Mouse (Mus musculus) liver, embryonic 16.5 days (tissue): ENCODE measurements around the gene Cxcl9. TPM values are rescaled to one million over a fixed set of nuclear protein-coding genes. Genes with fewer than 3 reads are reported as not detected.

ENCODE experiments used
- ATAC-seq: fragments of 200-750 bp; cut with Nextera tagmentation; 2 replicates; pipeline ENCODE4 v1.8.0; 2017; ENCODE audit warnings: low read depth, mild to moderate bottlenecking, moderate number of reproducible peaks, moderate library complexity
- H3K27ac ChIP-seq: fragments of 300-500 bp; sonication (generic); 2 replicates; pipeline ENCODE4 v1.5.1; 2014; ENCODE audit warnings: mild to moderate bottlenecking, low read length
- H3K27me3 ChIP-seq: fragments of 300-500 bp; sonication (generic); 2 replicates; pipeline ENCODE4 v1.6.1; 2014; ENCODE audit warnings: low read depth, low read length, mixed read lengths; ENCODE audit not compliant: control insufficient read depth, insufficient read depth
- H3K36me3 ChIP-seq: fragments of 300-500 bp; sonication (generic); 2 replicates; pipeline ENCODE4 v1.6.1; 2014; ENCODE audit warnings: mild to moderate bottlenecking; ENCODE audit not compliant: control insufficient read depth, insufficient read depth
- H3K4me1 ChIP-seq: fragments of 300-500 bp; sonication (generic); 2 replicates; pipeline ENCODE4 v1.6.1; 2014; ENCODE audit warnings: low read depth, low read length, mixed read lengths; ENCODE audit not compliant: control insufficient read depth
- H3K4me2 ChIP-seq: fragments of 300-500 bp; sonication (generic); 2 replicates; pipeline ENCODE4 v1.6.1; 2014; ENCODE audit warnings: low read depth, low read length, mixed read lengths
- H3K4me3 ChIP-seq: fragments of 300-500 bp; sonication (generic); 2 replicates; pipeline ENCODE4 v1.5.1; 2014; ENCODE audit warnings: low read depth, mild to moderate bottlenecking, low read length
- H3K9ac ChIP-seq: fragments of 300-500 bp; sonication (generic); 2 replicates; pipeline ENCODE4 v1.6.1; 2014; ENCODE audit warnings: low read depth, low read length
- H3K9me3 ChIP-seq: fragments of 300-500 bp; sonication (generic); replicated peaks from 2 replicates; pipeline ENCODE4 v1.6.1; 2016; ENCODE audit warnings: low read length; ENCODE audit not compliant: control insufficient read depth
- WGBS: fragments of 180-500 bp; shearing (Covaris S2); extraction: QIAGEN DNeasy Blood & Tissue Kit; methylation state at CpG from one replicate; pipeline ENCODE4 v1.1.7; 2014; ENCODE audit not compliant: insufficient replicate concordance; 5-methylcytosine and 5-hydroxymethylcytosine counted together
- polyA plus RNA-seq: library from polyadenylated mRNA; unstranded; fragments of >200 nt; fragmentation: Nextera tagmentation; extraction: Ambion mirVana; gene quantifications from 2 replicates; pipeline ENCODE4 v1.2.1, GENCODE M21; 2015

The Cxcl9 gene
- polyA plus RNA-seq, 1 experiment from 2014 or later, result 0.20 TPM

DNA sequence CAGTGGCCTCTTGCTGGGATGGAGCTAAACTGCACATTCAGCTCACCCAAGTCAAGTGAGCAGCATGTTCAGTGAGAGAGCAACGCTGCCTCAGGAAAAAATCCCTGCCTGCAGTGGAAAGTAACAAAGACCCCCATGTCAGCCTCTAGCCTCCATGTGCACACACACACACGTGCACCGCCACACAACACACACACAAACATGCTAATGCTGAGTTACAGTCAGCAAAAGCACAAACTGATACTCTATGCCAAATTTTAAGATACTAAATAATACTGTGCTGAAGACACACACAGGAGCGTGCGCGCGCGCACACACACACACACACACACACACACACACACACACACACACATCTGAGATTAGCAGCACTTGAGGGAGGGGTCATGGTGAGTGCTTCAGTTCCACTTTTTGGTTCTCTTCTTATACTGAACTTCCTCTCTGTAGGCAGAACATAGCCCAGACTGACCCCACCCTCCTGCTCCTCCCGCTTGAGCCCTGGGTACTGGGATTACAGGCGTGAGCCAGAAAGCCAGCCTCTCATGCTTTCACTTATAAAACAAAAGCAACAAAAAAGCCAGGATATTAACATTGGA is 48.8 kb downstream of the Cxcl9 start:
- H3K27me3 ChIP-seq, result peaks cover 14% of the 10 kb centered on the region; the same call in 1 of the 2 replicates
- H3K27ac ChIP-seq, result no peak overlapping the region
- 26% methylated on average over 10 of the region's 10 CpGs for WGBS
- no peak overlapping the region for H3K4me3 ChIP-seq
- H3K36me3 ChIP-seq, result no peaks in the 10 kb centered on the region
- peaks cover 27% of the 10 kb centered on the region for H3K4me1 ChIP-seq
- H3K9ac ChIP-seq, result no peak overlapping the region
- no peak overlapping the region for H3K4me2 ChIP-seq
- H3K9me3 ChIP-seq, result no peaks in the 10 kb centered on the region
- ATAC-seq, result peak; percentile 17; the same call in 1 of the 2 replicates

DNA sequence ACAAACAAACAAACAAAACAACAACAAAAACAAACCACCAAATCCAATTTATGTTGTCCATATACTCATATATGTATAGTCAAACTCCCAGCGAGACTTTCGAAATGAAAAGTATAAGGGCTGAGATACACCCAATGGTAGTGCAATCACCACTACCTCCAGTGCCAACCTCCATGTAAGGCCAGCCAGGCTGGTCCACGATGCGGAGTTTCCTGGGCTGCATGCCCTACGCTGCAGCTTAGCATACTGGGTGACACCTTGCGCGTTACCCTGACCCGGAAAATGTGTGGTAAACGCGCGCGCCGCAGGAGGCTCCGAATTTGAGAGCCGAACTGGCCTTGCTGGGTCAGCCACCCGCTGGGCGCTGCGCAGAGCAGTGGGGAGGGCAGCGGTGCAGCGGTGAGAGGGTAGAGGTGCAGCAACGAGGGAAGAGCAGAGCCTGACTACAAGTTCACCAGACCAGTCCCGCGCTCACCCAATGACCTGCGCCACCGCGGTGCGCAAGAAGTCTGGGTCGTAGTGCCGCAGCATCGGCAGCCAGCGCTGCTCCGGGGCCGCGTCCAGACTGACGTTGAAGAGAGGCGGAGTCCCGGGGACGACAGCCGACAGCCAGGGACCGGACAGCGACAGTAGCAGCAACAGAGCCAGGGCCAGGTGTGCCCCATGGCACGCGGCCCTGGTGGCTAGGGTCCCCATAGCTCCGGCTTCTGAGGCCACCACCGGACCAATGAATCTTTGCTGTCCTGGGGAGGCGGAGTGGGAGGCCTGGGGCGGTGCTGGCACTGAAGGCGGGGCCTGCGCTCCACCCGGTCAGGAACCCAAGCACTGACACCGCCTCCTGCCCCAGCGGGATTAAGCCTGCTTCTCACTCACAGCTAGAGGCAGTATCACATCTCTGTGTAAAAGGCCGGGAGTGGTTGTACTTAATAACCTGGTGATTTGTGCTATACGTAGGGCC is 50.2 kb downstream of the Cxcl9 start, which contains the start of gene Naaa:
Gene Naaa, minus strand, starts transcription at position 734 of the 958 bp plus-strand sequence.
- H3K4me3 ChIP-seq, result peak within 1 kb of the TSS; percentile 75
- H3K27me3 ChIP-seq, result peaks cover 14% of the 10 kb centered on the region; the same call in 1 of the 2 replicates
- peak within 1 kb of the TSS; percentile 85 for H3K4me2 ChIP-seq
- no peaks in the 10 kb centered on the region for H3K36me3 ChIP-seq
- peak within 1 kb of the TSS; percentile 59 for H3K9ac ChIP-seq
- H3K4me1 ChIP-seq, result peaks cover 16% of the 10 kb centered on the region
- no peaks in the 10 kb centered on the region for H3K9me3 ChIP-seq
- WGBS, result 2% methylated on average over 54 of the region's 54 CpGs
- peak within 1 kb of the TSS; percentile 53; the same call in 1 of the 2 replicates for H3K27ac ChIP-seq
- ATAC-seq, result peak; percentile 91

Other genes starting within 250 kb of the Cxcl9 start
- 40.0 and 40.4 TPM in 2 replicates for gene G3bp2, start 244.4 kb downstream of the Cxcl9 start, polyA plus RNA-seq
- 19.3 and 19.4 TPM in 2 replicates for gene Uso1, start 190.1 kb downstream of the Cxcl9 start, polyA plus RNA-seq
- not detected in 2 replicates for gene U90926, start 112.7 kb downstream of the Cxcl9 start, polyA plus RNA-seq
- not detected in 2 replicates for gene Ppef2, start 71.8 kb downstream of the Cxcl9 start, polyA plus RNA-seq
- gene Naaa, start 49.9 kb downstream of the Cxcl9 start, polyA plus RNA-seq, result 5.5 and 6.4 TPM in 2 replicates
- gene Sdad1, start 17.6 kb downstream of the Cxcl9 start, polyA plus RNA-seq, result 14.5 and 15.0 TPM in 2 replicates
- 0.74 and 0.93 TPM in 2 replicates for gene Art3, start 3.7 kb upstream of the Cxcl9 start, polyA plus RNA-seq
- gene Cxcl10, start 20.8 kb upstream of the Cxcl9 start, polyA plus RNA-seq, result 3.5 and 3.8 TPM in 2 replicates
- 23.0 and 28.0 TPM in 2 replicates for gene Nup54, start 107.1 kb upstream of the Cxcl9 start, polyA plus RNA-seq
- 7.8 and 8.0 TPM in 2 replicates for gene Scarb2, start 178.8 kb upstream of the Cxcl9 start, polyA plus RNA-seq
- 8.4 and 8.6 TPM in 2 replicates for gene Fam47e, start 227.0 kb upstream of the Cxcl9 start, polyA plus RNA-seq